Mouse (Mus musculus) liver (tissue): ENCODE results near the gene Slc12a3.

Source experiments
- DNase-seq: peaks from one replicate; pipeline ENCODE4 v3.0.0-alpha.2; 2020; ENCODE audit warnings: mixed read lengths

The Slc12a3 gene

GRCm38 (mm10) chr8:94412518-94412917 is 83.5 kb downstream of the Slc12a3 start:
- DNase-seq: no peak

- no peak for DNase-seq
Observed at GRCm38 (mm10) chr8:94413509-94413908, 84.5 kb downstream of the Slc12a3 start.

- no peak for DNase-seq
Observed at GRCm38 (mm10) chr8:94415218-94415617, 86.2 kb downstream of the Slc12a3 start.
